Mouse (Mus musculus) adrenal gland, adult 18-20 months (tissue): Measurements from ENCODE around the gene Pitpnm3. TPM values are rescaled to one million over a fixed set of nuclear protein-coding genes. Genes with fewer than 3 reads are reported as not detected.
A peak's percentile ranks its signal among the peaks of the same experiment; 100 is the strongest.

ENCODE experiments used
- DNase-seq, 2 experiments: peaks; one replicate each; pipeline ENCODE4 v3.0.0; 2021 to 2022; ENCODE audit warnings: low spot score in 2 of 2
- total RNA-seq, 2 experiments: library from RNA; stranded (reverse); gene quantifications; 1 replicate in 1 of 2; 2 replicates in 1 of 2; pipeline ENCODE4 v1.2.3; 2021

The Pitpnm3 gene
- total RNA-seq, 2 experiments from 2014 or later: 3.3 to 7.6 TPM

DNA sequence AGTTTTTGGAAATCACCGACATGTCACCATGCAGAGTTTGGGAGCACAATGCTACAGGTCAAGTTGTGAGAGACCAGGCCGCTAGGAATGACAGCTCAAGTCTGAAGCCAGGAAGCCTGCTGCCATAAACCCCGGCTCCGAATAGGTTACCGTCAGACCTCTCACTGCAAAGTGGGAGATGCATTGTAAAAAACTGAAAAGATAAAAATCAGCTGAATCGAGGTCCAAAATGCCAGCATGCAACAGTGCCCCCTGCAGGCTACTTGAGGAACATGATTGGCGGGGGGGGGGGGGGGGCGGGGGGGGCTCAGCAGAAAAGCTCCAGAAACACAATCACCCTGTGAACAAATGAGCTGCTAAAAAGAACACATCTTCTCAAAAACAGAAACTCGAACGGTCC is 112.0 kb downstream of the Pitpnm3 start:
- DNase-seq: no peak

DNA sequence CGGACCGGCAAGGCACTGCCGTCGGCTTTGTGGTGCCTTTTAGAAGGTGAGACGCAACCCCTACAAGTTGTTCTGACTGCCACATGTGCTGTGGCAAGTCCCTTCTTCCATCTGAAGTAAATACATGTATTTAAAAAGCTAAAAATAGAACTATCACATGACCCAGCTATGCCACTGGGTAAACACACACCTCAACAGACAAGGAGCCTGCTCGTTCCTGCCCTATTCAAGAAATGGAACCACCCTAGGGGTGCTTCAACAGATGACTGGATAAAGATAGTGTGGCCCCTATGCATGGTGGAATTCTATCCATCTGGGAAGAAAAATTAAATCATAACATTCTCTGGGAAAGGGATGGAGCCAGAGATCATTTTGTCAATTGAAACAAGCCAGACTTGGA is 112.8 kb downstream of the Pitpnm3 start:
- DNase-seq: no peak

DNA sequence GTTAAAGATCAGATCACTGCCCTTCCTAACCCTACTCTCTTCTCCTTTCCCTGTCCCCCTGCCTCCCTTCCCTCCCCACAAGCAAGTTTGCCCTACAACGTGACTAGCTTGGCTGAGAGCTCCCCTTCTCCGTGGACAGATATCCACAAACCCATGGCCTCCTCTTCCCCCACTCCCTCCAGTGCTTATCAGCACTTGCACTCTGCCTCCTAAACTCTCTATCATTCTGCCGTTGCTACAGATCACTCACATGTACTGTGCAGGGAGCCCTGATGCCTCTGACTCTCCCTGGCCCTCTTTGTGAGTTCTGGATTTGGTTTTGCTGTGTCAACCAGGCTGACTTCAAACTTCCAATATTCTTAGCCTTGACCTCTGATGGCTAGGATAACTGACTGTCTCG is 114.6 kb downstream of the Pitpnm3 start:
- DNase-seq: no peak

DNA sequence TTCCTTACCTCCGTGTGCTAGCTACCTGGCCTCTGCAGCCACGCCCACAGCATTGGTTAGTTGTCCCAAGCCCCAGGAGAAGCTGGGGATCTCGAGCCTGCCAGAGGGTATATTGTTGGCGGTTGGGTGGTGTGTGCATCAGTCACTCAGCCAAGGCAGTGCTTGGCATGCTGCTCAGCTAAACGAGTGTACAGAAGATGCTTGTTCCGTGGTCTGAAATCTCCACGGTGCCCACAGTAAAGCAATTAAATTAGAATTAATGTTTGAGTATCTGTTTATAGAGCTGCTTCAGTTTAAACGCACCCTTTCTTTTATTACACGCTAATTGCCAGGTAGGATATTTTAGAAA is 118.4 kb downstream of the Pitpnm3 start:
- DNase-seq: no peak

DNA sequence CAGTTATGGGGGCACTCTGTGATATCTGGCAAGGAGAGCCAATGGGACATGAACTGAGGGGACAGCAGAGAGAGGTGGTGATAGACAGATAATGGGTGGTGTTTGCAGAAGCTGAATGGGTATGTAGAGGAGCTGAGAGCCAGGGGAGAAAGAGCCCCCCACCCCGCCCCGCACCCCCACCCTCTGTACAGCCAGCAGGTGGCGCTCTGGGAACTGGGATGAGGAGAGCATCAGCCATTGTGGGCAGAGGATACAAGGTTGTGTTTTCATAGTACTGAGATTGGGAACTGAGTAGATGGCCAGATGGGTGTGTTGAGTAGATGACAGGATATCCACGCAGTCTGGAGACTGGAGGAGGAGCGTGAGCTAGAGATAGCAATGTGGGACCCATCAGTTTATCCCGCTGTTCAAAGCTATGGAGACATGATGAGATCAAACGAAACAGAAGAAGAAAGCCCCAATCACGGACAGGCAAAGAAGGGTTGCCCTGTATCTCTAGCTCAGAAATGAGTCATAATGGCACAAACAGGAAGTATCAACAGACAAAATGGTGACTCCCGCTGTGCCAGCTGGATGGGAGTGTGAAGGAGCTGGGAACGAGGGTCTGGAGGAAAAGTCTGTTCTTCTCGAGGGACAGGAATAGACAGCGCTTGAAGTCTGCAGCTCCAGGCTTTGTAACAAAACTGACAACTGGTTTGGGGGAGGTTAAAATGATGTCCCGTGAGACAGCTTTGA is 118.9 kb downstream of the Pitpnm3 start:
- DNase-seq: no peak

DNA sequence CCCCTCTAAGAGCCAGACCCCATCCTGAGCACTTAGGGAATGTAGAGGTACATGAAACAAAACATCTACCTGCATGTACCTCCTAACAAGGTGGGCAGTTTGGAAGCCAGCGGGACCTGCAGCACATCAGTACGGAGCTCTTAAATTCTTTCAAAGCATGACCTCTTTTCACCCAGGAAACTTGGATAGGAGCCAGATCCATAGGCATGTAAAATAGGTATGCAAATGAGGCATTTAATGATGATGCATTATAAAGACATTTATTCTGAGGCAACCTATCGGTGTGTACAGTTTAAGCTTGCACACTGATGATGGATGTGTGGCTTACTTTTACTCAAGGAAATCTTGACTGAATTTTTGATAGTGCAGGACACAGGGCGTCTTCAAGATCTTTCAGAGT is 120.9 kb downstream of the Pitpnm3 start:
- DNase-seq: no peak

DNA sequence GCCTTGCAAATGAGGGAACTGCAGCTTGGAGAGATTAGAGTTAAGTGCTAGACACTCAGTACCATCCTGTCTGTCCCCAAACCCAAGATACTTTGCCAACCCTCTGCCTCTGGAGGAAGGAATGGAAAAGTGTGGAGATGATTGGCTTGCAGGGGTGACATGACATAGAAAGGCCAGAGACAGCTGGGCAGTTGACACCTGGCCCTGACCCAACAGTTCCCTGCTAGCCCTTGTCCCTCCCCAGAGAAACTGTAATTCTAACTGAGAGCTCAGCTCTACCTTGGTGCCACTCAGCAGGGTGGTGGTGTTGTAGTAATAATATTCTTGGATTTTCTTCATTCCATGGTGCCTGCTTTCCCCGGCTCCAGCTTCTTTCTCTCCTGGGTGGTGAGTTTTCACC is 123.6 kb downstream of the Pitpnm3 start:
- DNase-seq: no peak

DNA sequence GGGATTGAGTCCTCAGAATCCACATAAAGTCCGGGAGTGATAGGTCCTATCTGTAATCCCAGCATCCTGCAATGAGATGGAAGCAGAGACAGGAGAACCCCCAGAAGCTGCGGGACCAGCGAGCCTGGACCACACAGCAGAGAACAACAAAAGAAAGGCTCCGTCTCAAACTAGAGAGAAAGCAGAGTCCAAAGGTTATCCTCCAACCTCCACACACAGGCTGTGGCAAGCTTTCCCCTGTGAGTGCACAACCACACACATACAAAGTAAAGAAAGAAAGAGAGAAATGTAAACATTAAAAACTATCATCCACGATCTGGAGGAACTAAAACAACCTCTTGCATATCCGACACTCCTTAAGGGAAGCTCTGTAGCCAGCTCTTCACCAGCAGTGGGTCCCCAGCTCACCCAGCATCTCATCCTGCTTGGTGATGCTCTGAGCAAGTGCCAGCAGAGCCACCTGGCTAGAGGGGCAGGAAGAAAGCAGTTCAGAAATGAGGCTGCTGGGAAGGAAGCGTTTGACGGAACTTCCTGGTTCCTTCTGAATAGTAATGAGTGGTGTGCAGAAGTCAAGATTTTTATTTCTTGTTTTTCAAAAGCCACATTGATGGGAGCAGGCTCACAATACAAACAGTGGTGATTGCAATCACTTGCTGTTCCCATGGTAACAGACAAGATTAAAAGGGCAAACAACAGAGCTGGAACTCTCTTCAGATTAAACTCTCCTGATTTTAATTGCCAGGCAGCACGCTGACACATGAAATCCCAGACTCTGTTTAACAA is 124.4 kb downstream of the Pitpnm3 start:
- no peak for DNase-seq

DNA sequence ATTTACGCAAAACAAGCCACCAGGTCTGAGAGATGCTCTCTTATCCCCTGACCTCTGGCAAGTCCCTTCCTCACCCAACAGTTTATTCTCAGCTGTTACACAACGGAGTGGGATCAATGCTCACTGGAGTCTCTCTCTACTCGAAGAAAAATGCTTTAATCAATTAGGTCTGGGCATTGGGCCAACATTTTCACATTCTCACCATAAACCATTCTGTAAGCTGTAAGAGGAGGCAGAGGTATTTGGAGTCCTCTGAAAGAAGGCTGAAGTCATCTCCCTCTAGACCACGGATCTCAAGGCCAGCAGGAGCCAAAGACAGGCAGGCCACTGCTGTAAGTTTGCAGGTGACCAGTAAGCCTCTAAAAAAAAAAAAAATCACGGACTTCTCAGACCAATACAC is 125.2 kb downstream of the Pitpnm3 start:
- no peak for DNase-seq

DNA sequence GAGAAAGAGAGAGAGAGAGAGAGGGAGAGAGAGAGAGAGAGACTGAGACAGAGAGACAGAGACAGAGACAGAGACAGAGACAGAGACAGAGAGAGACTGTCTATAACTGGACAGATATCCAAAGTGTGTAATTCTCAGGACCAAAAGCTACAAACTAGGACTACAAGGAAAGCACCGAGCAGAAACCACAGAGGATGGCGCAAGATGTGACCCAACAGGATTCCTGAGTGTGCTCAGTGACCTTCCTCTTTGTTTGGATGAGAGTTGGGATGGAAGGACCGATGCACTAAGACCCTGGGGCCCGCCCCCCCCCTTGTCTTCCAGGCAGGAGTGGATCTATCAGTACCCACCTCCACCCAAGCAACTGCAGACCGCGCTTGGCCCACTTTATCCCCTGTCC is 130.0 kb downstream of the Pitpnm3 start:
- DNase-seq: no peak

DNA sequence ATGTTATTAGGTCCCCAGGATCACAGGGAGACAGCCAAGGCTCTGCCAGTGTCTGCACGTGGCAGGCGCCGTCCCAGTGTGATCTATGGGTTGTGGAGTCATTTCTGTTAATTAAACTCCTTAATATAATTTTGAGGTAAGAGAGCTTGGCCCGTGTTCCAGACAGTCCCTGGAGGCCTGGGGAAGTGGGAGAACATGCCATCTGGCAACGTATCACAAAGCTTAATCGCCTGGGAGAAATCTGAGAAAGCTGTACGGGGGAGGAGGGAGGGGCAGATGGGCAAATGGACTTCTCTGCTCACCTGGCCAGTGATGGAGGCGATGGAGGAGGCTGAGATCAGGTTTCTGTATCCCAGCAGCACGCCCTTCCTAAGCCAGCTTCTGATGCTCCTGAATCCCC is 132.4 kb downstream of the Pitpnm3 start:
- DNase-seq: no peak

DNA sequence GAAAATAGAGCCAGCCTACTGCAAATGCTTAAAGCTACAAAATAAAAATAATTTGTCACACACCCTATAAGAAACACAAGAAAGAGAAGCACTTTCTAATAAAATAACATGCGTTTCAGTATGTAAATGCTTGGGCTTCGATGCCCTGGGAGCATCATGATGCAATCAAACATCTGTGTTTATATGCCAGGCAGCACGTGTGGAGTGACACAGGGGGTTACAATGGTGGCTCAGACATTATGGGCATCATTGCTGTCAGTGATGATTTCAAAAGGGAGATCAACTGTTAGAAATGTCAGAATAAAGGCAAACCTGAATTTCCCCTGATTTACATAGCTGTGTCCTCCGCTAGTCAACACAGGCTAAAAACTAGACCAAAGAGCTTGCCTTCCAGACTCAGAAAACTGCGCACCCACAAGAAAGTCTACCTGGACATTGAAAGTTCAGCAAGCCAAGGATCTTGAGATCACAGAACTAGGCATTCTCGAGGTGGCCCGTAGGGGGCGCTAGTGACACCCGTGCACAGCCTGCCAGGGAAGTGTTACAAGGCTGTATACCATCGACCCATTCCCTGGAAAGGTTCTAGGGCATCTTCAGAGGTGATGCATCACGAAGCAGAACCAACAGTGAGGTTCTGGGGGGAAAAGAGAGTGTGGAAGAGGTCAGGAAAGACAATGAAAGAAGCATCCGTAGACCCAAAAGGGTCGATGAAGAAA is 133.3 kb downstream of the Pitpnm3 start:
- DNase-seq: peak; percentile 32 to 49

DNA sequence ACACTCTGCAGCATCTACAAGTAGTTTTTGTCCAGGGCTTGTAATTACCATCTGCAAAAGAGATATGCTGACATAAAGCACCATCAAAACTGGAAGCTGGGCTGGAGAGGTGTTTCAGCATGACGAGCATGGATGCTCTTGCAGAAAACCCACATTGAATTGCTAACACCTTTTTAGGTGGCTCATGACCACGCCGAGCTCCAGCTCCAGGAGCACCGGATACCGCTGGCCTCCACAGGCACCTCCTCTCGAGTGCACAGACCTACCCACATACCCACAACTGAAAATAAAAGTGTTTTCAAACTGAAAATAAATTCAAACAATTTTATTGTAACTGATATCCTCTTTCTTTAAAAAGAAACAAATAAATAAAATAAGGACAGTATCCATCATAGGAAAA is 135.4 kb downstream of the Pitpnm3 start:
- DNase-seq: no peak

Other genes with a start within 250 kb of the Pitpnm3 start
- not detected for gene Aipl1, start 98.3 kb downstream of the Pitpnm3 start, total RNA-seq
- gene Pimreg, start 93.7 kb downstream of the Pitpnm3 start, total RNA-seq: 1 to 10 TPM in 1 of 2 experiments, under 1 TPM in 1; 0.51 to 2.1 TPM
- gene Gm43951, start 71.1 kb upstream of the Pitpnm3 start, total RNA-seq: under 1 TPM; 0.70 to 0.76 TPM
- gene 4933427D14Rik, start 71.7 kb upstream of the Pitpnm3 start, total RNA-seq: 1 to 10 TPM; 5.6 to 6.6 TPM
- gene Txndc17, start 71.8 kb upstream of the Pitpnm3 start, total RNA-seq: 10 to 100 TPM; 80.1 to 86.3 TPM
- gene Med31, start 79.8 kb upstream of the Pitpnm3 start, total RNA-seq: 10 to 100 TPM; 11.2 to 12.3 TPM
- gene Slc13a5, start 131.4 kb upstream of the Pitpnm3 start, total RNA-seq: not detected
- 10 to 100 TPM; 16.7 to 19.0 TPM for gene Xaf1, start 165.9 kb upstream of the Pitpnm3 start, total RNA-seq
- not detected for gene Fbxo39, start 178.7 kb upstream of the Pitpnm3 start, total RNA-seq
- gene Tekt1, start 226.7 kb upstream of the Pitpnm3 start, total RNA-seq: under 1 TPM; 0.20 to 0.26 TPM